Mouse (Mus musculus): Measurements from ENCODE around the gene Nfkbiz. TPM values are rescaled to one million over a fixed set of nuclear protein-coding genes. Genes with fewer than 3 reads are reported as not detected.
A peak's percentile ranks its signal among the peaks of the same experiment; 100 is the strongest.

Gene Nfkbiz
- polyA plus RNA-seq, 1 experiment from 2014 or later: 4.9 TPM

DNA sequence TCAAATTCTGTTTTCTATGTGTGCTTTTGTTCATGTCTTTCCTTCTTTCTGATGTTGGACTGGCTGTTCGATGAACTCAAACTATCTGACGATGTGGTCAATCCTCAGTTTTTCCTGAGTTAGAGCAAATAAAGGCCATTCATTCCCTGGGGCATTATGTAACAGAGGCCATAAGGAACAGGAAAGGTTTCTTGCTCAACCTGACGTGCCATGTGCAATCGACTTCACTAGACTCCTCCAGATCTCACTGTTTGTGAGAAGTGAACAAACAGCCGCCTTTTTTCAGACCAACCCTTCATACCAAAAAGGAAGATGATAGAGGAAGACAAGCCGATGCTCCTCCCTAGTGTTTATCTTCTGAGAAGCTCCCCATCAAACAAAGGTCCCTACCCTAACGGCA, 48.4 kb downstream of the Nfkbiz start:
- Histone ChIP-seq H3K9me3 (replicated peaks; ENCODE audit: low read length) (no peaks in the 10 kb centered on the region), H3K27me3 (ENCODE audit: insufficient read depth, low read length) (no peaks in the 10 kb centered on the region), H3K9ac (ENCODE audit: low read depth, low read length) (no peak overlapping the region), H3K36me3 (ENCODE audit: insufficient read depth, low read length) (no peaks in the 10 kb centered on the region), H3K4me2 (ENCODE audit: low read length) (no peak overlapping the region), H3K4me1 (replicated peaks; ENCODE audit: insufficient read depth, low read length) (no peaks in the 10 kb centered on the region), H3K27ac (no peak overlapping the region), H3K4me3 (replicated peaks; ENCODE audit: low read depth, low read length) (no peak overlapping the region)
- DNase-seq (ENCODE audit: low spot score) (no peak), ATAC-seq (replicated peaks; ENCODE audit: low FRiP score, low read depth) (no peak)
- no peak for TF ChIP-seq CTCF (IDR thresholded peaks at IDR 0.05; ENCODE audit: low read depth)
- WGBS: 81% methylated on average over 7 of the region's 7 CpGs

GRCm38 (mm10) chr16:55789291-55789690, 49.4 kb downstream of the Nfkbiz start:
- no peak overlapping the region for H3K9ac ChIP-seq (ENCODE audit: low read depth, low read length)
- DNase-seq (ENCODE audit: low spot score) (peak; percentile 40), ATAC-seq (replicated peaks; ENCODE audit: low FRiP score, low read depth) (peak; percentile 79)
- no peak overlapping the region for H3K4me2 ChIP-seq (ENCODE audit: low read length)
- H3K9me3 ChIP-seq (replicated peaks; ENCODE audit: low read length): no peaks in the 10 kb centered on the region
- no peak overlapping the region for H3K4me3 ChIP-seq (replicated peaks; ENCODE audit: low read depth, low read length)
- H3K4me1 ChIP-seq (replicated peaks; ENCODE audit: insufficient read depth, low read length): no peaks in the 10 kb centered on the region
- 0% methylated on average over 1 of the region's 1 CpGs for WGBS
- no peaks in the 10 kb centered on the region for H3K27me3 ChIP-seq (ENCODE audit: insufficient read depth, low read length)
- H3K27ac ChIP-seq: no peak overlapping the region
- no peak for TF ChIP-seq CTCF (IDR thresholded peaks at IDR 0.05; ENCODE audit: low read depth)
- no peaks in the 10 kb centered on the region for H3K36me3 ChIP-seq (ENCODE audit: insufficient read depth, low read length)

- H3K9ac ChIP-seq (ENCODE audit: low read depth, low read length): no peak overlapping the region
- no peak for TF ChIP-seq CTCF (IDR thresholded peaks at IDR 0.05; ENCODE audit: low read depth)
- H3K4me3 ChIP-seq (replicated peaks; ENCODE audit: low read depth, low read length): no peak overlapping the region
- H3K4me2 ChIP-seq (ENCODE audit: low read length): no peak overlapping the region
- no peak for ATAC-seq (replicated peaks; ENCODE audit: low FRiP score, low read depth)
- H3K27me3 ChIP-seq (ENCODE audit: insufficient read depth, low read length): no peaks in the 10 kb centered on the region
- WGBS: 59% methylated on average over 5 of the region's 5 CpGs
- no peaks in the 10 kb centered on the region for H3K36me3 ChIP-seq (ENCODE audit: insufficient read depth, low read length)
- H3K9me3 ChIP-seq (replicated peaks; ENCODE audit: low read length): no peaks in the 10 kb centered on the region
- no peaks in the 10 kb centered on the region for H3K4me1 ChIP-seq (replicated peaks; ENCODE audit: insufficient read depth, low read length)
- DNase-seq (ENCODE audit: low spot score): no peak
- H3K27ac ChIP-seq: no peak overlapping the region
Measured at GRCm38 (mm10) chr16:55788671-55789070, 50.0 kb downstream of the Nfkbiz start.

DNA sequence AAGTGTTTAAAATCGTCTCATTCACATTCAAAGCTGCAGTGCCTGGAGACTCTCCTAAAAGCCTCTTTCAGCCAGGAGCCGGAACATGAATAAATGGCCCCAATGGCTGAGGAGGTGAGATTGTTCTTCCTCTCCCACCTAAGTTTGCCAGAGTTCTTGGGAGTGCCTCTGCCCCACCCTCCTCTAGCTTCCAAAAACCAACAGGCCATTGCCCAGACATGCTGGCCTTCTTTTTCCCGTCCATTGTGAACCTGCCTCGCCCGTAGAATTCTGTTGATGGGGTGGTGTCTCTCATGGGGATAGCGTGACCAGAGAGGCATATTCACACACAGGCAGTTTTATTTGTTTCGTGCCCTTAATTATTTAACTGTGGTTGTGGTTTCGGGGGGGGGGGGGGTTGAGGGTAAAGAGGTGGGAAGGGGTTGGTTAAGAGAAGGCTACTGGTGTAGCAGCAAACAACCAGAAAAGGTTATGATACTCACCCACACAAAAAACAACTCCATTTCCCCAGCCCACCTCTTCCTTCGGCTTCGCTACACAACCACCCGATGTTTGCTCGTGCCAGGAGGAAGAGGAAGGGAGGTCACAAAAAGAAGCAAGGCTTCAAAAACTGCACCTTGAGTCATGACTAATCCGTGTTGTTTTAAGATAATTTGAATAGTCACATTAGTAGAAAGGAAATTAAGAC, 51.2 kb downstream of the Nfkbiz start:
- ATAC-seq (replicated peaks; ENCODE audit: low FRiP score, low read depth) (no peak), DNase-seq (ENCODE audit: low spot score) (no peak)
- Histone ChIP-seq H3K9ac (ENCODE audit: low read depth, low read length) (no peak overlapping the region), H3K27ac (no peak overlapping the region), H3K4me1 (replicated peaks; ENCODE audit: insufficient read depth, low read length) (no peaks in the 10 kb centered on the region), H3K9me3 (replicated peaks; ENCODE audit: low read length) (no peaks in the 10 kb centered on the region), H3K36me3 (ENCODE audit: insufficient read depth, low read length) (no peaks in the 10 kb centered on the region), H3K27me3 (ENCODE audit: insufficient read depth, low read length) (no peaks in the 10 kb centered on the region), H3K4me2 (ENCODE audit: low read length) (no peak overlapping the region), H3K4me3 (replicated peaks; ENCODE audit: low read depth, low read length) (no peak overlapping the region)
- no peak for TF ChIP-seq CTCF (IDR thresholded peaks at IDR 0.05; ENCODE audit: low read depth)
- WGBS: 85% methylated on average over 13 of the region's 13 CpGs

DNA sequence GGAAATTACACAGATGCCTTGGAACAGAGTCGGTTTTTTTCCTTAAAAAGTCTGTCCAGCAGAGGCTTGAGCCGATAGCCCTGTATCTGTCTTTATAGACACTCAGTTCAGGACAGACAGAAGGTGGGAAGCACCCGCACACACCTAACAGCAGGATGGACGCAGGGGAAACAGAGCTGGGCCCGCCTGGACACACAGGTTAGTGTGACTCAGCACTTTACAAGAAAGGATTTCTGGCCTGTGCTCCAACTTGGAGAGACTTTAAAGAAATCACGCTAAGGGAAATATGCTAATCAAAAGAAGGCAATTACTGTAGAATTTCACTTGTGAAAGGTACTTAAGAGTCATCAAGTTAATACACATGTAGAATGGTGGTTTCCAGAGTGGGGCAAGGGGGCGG, 54.3 kb downstream of the Nfkbiz start:
- no peaks in the 10 kb centered on the region for H3K4me1 ChIP-seq (replicated peaks; ENCODE audit: insufficient read depth, low read length)
- no peak for ATAC-seq (replicated peaks; ENCODE audit: low FRiP score, low read depth)
- H3K4me2 ChIP-seq (ENCODE audit: low read length): no peak overlapping the region
- WGBS: 77% methylated on average over 7 of the region's 7 CpGs
- no peaks in the 10 kb centered on the region for H3K9me3 ChIP-seq (replicated peaks; ENCODE audit: low read length)
- no peak overlapping the region for H3K4me3 ChIP-seq (replicated peaks; ENCODE audit: low read depth, low read length)
- no peak for DNase-seq (ENCODE audit: low spot score)
- H3K27me3 ChIP-seq (ENCODE audit: insufficient read depth, low read length): no peaks in the 10 kb centered on the region
- TF ChIP-seq CTCF (IDR thresholded peaks at IDR 0.05; ENCODE audit: low read depth): no peak
- H3K9ac ChIP-seq (ENCODE audit: low read depth, low read length): no peak overlapping the region
- no peak overlapping the region for H3K27ac ChIP-seq
- no peaks in the 10 kb centered on the region for H3K36me3 ChIP-seq (ENCODE audit: insufficient read depth, low read length)

DNA sequence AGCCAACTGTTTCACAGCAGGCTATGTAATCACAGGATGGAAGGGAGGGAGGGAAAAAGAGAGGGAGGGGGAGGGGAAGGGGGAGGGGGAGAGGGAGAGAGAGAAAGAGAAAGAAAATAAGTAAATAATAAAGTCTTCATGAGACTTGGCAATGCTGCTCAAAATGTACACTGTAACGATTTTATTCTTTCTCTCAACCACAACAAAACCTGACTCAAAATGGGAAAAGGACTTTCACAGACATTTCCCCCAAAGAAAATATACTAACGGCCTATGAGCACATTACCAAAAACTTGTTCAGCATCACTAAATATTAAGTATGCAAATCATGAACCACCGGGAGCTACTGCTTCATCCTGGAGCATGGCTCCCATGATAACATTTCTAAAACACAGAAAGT, 54.8 kb downstream of the Nfkbiz start:
- no peak overlapping the region for H3K4me2 ChIP-seq (ENCODE audit: low read length)
- H3K9me3 ChIP-seq (replicated peaks; ENCODE audit: low read length): no peaks in the 10 kb centered on the region
- ATAC-seq (replicated peaks; ENCODE audit: low FRiP score, low read depth) (no peak), DNase-seq (ENCODE audit: low spot score) (no peak)
- H3K9ac ChIP-seq (ENCODE audit: low read depth, low read length): no peak overlapping the region
- H3K27me3 ChIP-seq (ENCODE audit: insufficient read depth, low read length): no peaks in the 10 kb centered on the region
- H3K4me3 ChIP-seq (replicated peaks; ENCODE audit: low read depth, low read length): no peak overlapping the region
- WGBS: 76% methylated on average over 3 of the region's 3 CpGs
- H3K27ac ChIP-seq: no peak overlapping the region
- H3K4me1 ChIP-seq (replicated peaks; ENCODE audit: insufficient read depth, low read length): no peaks in the 10 kb centered on the region
- H3K36me3 ChIP-seq (ENCODE audit: insufficient read depth, low read length): no peaks in the 10 kb centered on the region
- no peak for TF ChIP-seq CTCF (IDR thresholded peaks at IDR 0.05; ENCODE audit: low read depth)

DNA sequence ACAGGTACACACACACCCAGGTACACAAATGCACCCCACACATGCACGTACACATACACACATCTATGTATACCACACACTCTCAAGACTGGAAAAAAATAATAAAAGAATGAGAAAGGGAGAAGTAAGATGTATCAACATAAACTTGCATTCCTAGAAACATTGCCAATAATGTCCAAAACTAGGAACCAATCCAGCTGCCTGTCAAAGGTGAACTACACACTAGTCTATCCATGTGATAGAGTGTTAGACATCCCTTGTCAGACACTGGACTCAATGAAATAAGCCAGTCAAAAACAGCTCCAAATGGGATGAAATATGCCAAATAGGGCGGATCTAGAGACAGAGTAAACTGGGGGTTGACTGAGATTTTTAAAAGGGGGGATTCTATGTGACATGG, 55.8 kb downstream of the Nfkbiz start:
- WGBS: 87% methylated on average over 2 of the region's 2 CpGs
- Histone ChIP-seq H3K27me3 (ENCODE audit: insufficient read depth, low read length) (no peaks in the 10 kb centered on the region), H3K9me3 (replicated peaks; ENCODE audit: low read length) (no peaks in the 10 kb centered on the region), H3K36me3 (ENCODE audit: insufficient read depth, low read length) (no peaks in the 10 kb centered on the region), H3K9ac (ENCODE audit: low read depth, low read length) (no peak overlapping the region), H3K4me3 (replicated peaks; ENCODE audit: low read depth, low read length) (no peak overlapping the region), H3K27ac (no peak overlapping the region), H3K4me2 (ENCODE audit: low read length) (no peak overlapping the region), H3K4me1 (replicated peaks; ENCODE audit: insufficient read depth, low read length) (no peaks in the 10 kb centered on the region)
- no peak for TF ChIP-seq CTCF (IDR thresholded peaks at IDR 0.05; ENCODE audit: low read depth)
- ATAC-seq (replicated peaks; ENCODE audit: low FRiP score, low read depth) (no peak), DNase-seq (ENCODE audit: low spot score) (no peak)

Data from kidney, postnatal 0 days (tissue).